Mouse (Mus musculus): ENCODE data around the gene Xpo4.

Xpo4 gene

DNA sequence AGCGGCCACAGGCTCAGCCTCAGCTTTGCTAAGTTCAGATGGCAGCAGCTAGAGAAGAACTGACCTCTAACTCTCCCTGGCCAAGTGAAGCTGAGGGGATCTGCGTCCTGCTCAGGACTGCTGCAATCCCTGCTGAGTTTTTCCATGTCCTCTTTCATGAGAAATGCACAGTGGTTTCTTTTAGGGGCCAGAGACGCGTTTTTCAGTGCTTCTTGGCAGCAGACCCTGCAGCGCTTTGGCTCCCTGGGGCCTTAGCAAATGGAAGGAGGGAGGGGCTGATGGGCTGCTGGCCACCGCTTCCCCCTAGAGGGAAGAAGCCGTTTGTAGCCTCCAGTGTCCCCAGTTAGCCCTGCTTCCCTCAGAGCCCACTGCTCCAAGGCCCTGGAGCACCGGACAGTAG lies 130.3 kb downstream of the Xpo4 start:
- no peak for DNase-seq

DNA sequence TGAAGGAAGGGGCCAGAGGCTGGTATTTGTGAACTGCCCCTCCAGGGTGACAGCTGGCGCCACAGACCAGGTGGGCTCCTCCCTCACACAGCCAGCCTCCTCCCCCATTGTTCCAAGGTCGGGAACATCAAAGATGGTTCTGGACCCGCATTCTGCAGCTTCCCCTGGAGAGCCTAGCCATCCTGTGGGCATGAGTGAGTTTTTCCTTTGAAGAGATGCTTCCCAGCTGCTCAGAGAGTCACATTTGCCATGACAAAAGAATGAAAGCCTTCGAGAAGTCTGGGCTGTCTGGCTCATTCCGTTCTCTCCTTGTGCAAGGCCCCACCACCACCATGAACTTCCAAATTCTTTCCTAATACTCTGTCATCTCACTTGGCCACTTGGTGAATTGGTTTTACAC lies 130.9 kb downstream of the Xpo4 start:
- no peak for DNase-seq

DNA sequence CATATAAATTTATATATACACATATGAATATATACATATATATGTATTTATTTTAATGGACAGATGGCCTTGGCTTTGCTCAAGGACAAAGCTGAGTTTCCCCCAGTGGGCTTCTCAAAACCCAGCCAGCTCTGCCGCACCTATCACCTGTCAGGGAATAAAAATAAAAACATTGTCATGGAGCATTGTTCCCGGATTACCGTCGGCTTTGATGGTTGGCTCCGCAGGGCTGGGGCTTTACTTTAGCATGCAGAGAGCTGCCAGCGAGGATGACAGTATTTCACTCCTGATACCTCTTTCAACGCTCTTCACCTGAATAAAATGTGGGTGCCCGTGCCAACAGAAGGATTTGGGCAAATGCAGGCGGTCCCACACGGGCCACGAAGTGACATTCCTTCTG lies 131.4 kb downstream of the Xpo4 start:
- DNase-seq: no peak

DNA sequence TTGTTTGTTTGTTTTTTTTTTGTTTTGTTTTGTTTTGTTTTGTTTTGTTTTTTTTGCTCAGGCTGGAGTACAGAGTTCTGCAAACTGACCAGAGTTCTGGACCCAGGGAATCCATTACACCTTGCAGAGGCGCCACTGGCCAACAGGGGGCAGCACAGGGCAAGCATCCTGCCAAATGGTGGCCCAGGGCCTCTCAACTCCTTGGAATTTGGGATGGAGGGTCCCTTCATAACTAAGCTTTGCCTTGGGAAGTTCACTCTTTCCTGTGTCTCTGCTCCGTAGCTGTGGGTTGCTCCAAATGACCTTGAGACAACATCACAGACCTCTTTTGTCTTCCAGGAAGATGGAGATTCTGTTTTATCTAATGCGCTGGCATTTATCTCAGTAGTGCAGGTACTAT lies 132.0 kb downstream of the Xpo4 start:
- no peak for DNase-seq

DNA sequence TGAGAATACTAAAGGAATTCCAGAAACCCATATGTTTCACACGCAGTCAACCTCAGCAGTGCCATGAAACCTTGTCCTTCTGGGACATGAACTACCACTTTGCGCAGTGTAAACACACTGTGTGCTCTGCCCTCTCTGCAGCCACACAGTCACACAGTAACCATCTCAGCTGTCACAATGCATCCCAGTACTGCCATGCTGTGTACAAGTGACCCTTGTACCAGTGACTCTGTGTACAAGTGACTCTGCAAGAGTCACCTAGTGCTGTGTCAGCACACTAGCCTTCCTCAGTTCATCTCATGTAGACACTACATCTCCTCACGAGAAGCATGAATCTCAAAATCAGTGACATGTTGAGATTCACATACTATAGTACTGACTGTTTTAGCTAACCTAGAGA lies 132.7 kb downstream of the Xpo4 start:
- no peak for DNase-seq

DNA sequence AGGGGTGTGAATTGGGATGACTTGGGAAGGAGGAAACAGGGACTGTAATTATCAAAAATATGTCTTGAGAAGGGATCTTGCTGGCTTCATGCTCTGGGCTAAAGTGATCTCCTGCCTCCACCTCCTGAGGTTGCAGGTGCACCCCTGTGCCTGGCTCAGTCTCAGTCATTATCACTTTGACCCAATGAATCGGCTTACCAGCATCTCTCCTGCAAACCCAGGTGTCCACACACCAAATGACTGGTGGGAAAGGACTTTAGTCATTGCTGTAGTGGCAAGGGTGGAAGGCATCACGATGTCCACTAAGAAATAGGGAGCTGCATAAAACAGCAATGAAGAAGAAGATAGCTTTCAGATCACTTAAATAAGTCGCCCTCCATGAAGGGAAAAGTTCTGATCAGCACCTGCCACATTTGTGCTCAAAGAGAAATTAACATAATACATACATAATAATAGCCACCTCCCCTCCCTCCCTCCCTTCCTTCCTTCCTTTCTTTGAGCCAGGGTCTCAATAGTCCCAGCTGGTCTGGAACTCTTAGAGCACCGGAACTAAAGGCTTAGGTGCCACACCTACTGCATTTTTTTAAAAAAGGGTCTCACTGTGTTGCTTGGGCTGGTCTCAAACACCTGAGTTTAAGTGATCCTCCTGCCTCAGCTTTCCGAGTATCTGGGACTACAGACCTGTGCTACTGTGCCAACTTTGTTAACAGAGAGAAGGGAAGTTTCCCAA lies 135.3 kb downstream of the Xpo4 start:
- no peak for DNase-seq

DNA sequence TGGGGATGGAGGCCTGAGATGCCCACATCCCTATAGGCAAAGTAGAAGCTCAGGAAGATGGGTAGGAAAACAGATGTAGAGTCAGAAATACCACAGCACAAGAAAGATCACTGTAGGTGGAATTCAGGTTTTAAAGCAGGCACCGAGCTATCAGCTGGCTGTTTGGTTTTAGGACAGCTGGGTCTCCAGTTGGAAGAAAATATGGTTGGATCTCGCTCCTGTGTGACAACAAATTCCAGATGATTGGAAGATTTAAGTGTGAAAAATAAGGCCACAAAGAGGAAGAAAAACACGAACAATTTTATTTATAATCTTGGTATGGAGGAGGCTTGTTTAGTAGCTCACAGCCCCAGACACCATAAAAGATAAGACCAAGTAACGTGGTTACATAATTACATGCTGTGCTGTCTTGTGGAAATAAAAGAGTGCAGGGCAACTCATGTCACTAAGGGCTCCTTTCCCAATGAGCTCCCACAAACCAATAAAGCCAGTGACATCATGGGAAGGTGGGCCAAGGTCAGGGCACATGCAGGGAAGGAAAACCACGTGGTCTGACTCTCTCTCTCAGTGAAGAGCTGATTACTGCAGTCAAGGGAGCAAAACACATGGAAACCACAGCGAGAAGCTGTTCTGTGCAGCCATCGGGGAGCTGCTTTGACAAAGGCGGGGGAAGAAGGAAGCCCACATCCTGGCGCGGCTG lies 136.0 kb downstream of the Xpo4 start:
- DNase-seq: peak; percentile 75

DNA sequence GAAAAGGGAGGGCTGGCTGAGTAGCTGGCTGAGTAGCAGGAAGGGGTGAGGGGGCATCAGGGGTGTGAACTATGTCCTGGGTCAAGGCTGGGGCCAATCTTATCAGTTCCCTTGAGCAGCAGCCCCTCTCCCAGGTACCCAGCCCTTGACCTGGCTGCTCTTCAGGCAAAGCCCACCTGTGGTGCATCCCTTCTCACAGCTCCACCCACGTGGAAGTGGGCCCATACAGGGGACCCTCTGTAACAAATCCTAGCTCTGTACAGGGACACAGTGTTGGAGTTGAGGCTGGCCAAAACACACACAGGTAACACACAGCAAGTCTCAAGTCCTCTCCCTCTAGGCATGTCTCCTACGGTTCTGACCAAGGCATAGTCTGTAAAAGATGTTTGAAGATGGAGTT lies 137.6 kb downstream of the Xpo4 start:
- no peak for DNase-seq
